Mouse (Mus musculus): ENCODE data around the gene Atl2. TPM values are rescaled to one million over a fixed set of nuclear protein-coding genes. Genes with fewer than 3 reads are reported as not detected.

The Atl2 gene
- polyA plus RNA-seq, 1 experiment from 2014 or later, result 40.8 TPM

DNA sequence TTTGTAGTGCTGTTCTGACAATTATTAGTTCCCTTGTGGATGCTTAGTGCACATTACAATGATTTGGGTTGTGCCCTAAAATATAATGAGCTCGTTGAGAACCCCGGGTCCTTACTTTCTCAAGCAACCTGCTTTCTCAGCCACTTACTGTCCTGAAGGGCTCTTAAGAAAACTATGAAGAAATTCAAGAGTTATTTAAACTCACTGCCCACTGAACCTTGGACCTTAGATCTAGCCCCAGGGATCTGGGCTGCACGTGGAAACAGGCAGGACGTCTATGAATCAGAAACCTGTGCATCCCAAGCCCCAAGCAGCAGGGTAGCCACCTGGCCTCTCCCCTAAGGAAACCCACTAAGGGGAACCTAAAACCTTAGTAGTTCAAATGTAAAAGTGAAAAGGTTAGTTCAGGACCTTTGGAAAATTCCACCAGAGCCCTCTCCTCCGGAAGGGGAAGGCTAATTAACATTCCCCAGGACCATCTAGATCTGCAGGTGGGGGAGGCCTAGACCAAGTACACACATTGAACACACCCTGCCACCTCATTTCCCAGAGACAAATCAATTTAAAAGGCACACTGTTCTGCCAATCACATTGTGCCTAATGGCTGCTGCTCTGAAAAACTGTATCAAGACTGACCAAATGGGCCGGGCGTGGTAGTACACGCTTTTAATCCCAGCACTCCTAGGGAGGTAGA is 88.5 kb downstream of the Atl2 start:
- TF ChIP-seq CTCF (IDR thresholded peaks at IDR 0.05; ENCODE audit: low read depth), result no peak
- no peak for TF ChIP-seq EP300 (IDR thresholded peaks at IDR 0.05; ENCODE audit: low read depth)
- DNase-seq (no peak), ATAC-seq (no peak)
- Histone ChIP-seq H3K27me3 (ENCODE audit: insufficient read depth, low read length) (no peaks in the 10 kb centered on the region), H3K4me3 (ENCODE audit: low read depth, low read length) (no peak overlapping the region), H3K9ac (replicated peaks) (no peak overlapping the region), H3K4me2 (ENCODE audit: low read depth, low read length) (no peak overlapping the region), H3K27ac (ENCODE audit: low read depth) (no peak overlapping the region), H3K9me3 (ENCODE audit: low read length) (no peaks in the 10 kb centered on the region), H3K4me1 (ENCODE audit: insufficient read depth) (no peaks in the 10 kb centered on the region), H3K36me3 (replicated peaks; ENCODE audit: insufficient read depth, low read length) (no peaks in the 10 kb centered on the region)
- WGBS (ENCODE audit: insufficient replicate concordance), result 80% methylated on average over 8 of the region's 8 CpGs

DNA sequence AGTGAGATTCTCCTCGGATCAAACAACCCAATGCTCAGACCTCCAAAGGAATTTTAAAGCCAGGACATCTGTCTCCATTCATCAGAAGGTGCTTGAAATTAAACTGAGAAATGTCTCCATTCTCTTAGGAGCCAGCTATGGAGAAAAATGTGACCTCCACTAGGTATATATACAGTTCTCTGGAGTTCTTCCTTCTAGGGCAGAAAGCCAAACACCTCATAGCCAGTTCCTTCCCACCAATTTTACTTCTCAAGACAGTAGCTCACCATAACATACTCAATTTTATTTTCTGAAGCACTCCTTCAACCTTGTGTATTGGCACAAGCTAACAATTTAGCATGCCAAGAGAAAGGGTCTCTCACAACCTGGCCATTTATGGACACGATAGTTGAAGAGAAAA is 91.2 kb downstream of the Atl2 start:
- Histone ChIP-seq H3K4me3 (ENCODE audit: low read depth, low read length) (no peak overlapping the region), H3K27me3 (ENCODE audit: insufficient read depth, low read length) (no peaks in the 10 kb centered on the region), H3K4me2 (ENCODE audit: low read depth, low read length) (no peak overlapping the region), H3K9ac (replicated peaks) (no peak overlapping the region), H3K9me3 (ENCODE audit: low read length) (no peaks in the 10 kb centered on the region), H3K36me3 (replicated peaks; ENCODE audit: insufficient read depth, low read length) (no peaks in the 10 kb centered on the region), H3K27ac (ENCODE audit: low read depth) (no peak overlapping the region), H3K4me1 (ENCODE audit: insufficient read depth) (no peaks in the 10 kb centered on the region)
- ATAC-seq (no peak), DNase-seq (no peak)
- TF ChIP-seq EP300 (IDR thresholded peaks at IDR 0.05; ENCODE audit: low read depth) (no peak), CTCF (IDR thresholded peaks at IDR 0.05; ENCODE audit: low read depth) (no peak)
- WGBS (ENCODE audit: insufficient replicate concordance), result 60% methylated on average over 2 of the region's 2 CpGs

DNA sequence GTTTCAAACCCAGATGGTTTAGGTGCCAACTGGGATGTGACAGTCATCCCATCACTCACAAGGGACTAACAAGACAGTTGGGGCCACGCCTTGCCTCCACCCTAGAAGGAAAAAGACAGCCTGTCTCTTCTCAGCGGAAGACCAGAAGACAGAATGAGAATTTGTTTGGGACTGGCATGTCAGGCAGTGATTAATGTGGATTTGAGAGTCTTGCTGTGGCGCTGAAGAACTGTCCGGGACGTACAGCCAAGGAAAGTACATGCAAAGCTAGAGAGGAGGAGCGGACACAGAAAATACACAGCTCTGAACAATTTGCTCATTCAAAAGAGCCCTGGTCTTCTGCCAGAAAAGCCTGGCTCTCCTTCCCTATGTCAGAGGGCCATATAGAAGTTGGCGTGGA is 93.9 kb downstream of the Atl2 start:
- no peak overlapping the region for H3K4me3 ChIP-seq (ENCODE audit: low read depth, low read length)
- no peak for TF ChIP-seq EP300 (IDR thresholded peaks at IDR 0.05; ENCODE audit: low read depth)
- TF ChIP-seq CTCF (IDR thresholded peaks at IDR 0.05; ENCODE audit: low read depth), result no peak
- no peaks in the 10 kb centered on the region for H3K4me1 ChIP-seq (ENCODE audit: insufficient read depth)
- DNase-seq (no peak), ATAC-seq (no peak)
- H3K27me3 ChIP-seq (ENCODE audit: insufficient read depth, low read length), result no peaks in the 10 kb centered on the region
- 76% methylated on average over 7 of the region's 7 CpGs for WGBS (ENCODE audit: insufficient replicate concordance)
- H3K4me2 ChIP-seq (ENCODE audit: low read depth, low read length), result no peak overlapping the region
- H3K9ac ChIP-seq (replicated peaks), result no peak overlapping the region
- H3K36me3 ChIP-seq (replicated peaks; ENCODE audit: insufficient read depth, low read length), result no peaks in the 10 kb centered on the region
- H3K27ac ChIP-seq (ENCODE audit: low read depth), result no peak overlapping the region
- no peaks in the 10 kb centered on the region for H3K9me3 ChIP-seq (ENCODE audit: low read length)

DNA sequence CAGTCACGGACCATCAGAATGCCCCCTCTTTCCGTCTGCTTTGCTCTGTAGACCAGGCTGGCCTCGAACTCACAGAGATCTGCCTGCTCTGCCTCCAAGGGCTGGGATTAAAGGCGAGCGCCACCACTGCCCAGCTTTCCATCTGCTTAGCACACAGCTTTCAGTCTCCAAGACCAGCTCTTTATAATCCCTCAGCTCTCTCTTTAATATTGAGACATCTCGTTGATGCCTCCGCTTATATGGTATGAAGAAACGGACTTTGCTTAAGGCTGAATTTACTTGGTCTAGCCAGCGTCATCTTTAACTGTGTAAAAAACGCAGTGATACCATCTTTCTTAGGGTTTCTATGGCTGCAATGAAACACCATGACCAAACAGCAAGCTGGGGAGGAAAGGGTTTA is 97.1 kb downstream of the Atl2 start:
- ATAC-seq (no peak), DNase-seq (no peak)
- Histone ChIP-seq H3K9me3 (ENCODE audit: low read length) (no peaks in the 10 kb centered on the region), H3K4me1 (ENCODE audit: insufficient read depth) (no peaks in the 10 kb centered on the region), H3K36me3 (replicated peaks; ENCODE audit: insufficient read depth, low read length) (no peaks in the 10 kb centered on the region), H3K9ac (replicated peaks) (no peak overlapping the region), H3K4me3 (ENCODE audit: low read depth, low read length) (no peak overlapping the region), H3K27me3 (ENCODE audit: insufficient read depth, low read length) (no peaks in the 10 kb centered on the region), H3K4me2 (ENCODE audit: low read depth, low read length) (no peak overlapping the region), H3K27ac (ENCODE audit: low read depth) (no peak overlapping the region)
- WGBS (ENCODE audit: insufficient replicate concordance), result 86% methylated on average over 10 of the region's 10 CpGs
- TF ChIP-seq EP300 (IDR thresholded peaks at IDR 0.05; ENCODE audit: low read depth), result no peak
- TF ChIP-seq CTCF (IDR thresholded peaks at IDR 0.05; ENCODE audit: low read depth), result no peak

Other genes with a start within 250 kb of the Atl2 start
- gene Cyp1b1, start 181.1 kb downstream of the Atl2 start, polyA plus RNA-seq (2015; fragmentation: Nextera tagmentation; extraction: Ambion mirVana), result 0.14 and 0.20 TPM in 2 replicates
- 13.4 and 14.9 TPM in 2 replicates for gene Hnrnpll, start 166.2 kb upstream of the Atl2 start, polyA plus RNA-seq (2015; fragmentation: Nextera tagmentation; extraction: Ambion mirVana)
- gene Galm, start 231.3 kb upstream of the Atl2 start, polyA plus RNA-seq (2015; fragmentation: Nextera tagmentation; extraction: Ambion mirVana), result 47.0 and 47.8 TPM in 2 replicates